Mouse (Mus musculus) stomach, embryonic 14.5 days (tissue): ENCODE results near the gene Teddm1b. TPM values are rescaled to one million over a fixed set of nuclear protein-coding genes. Genes with fewer than 3 reads are reported as not detected.

Source experiments
- ATAC-seq: fragments of 200-750 bp; cut with Nextera tagmentation; 2 replicates; pipeline ENCODE4 v1.8.0; 2017; ENCODE audit warnings: low read depth, moderate TSS enrichment; ENCODE audit not compliant: insufficient number of reproducible peaks, insufficient read depth, low FRiP score
- H3K27ac ChIP-seq: fragments of 300-500 bp; sonication (generic); 2 replicates; pipeline ENCODE4 v1.5.1; 2014; ENCODE audit warnings: mild to moderate bottlenecking, low read length, moderate library complexity, mixed read lengths
- H3K27me3 ChIP-seq: fragments of 300-500 bp; sonication (generic); 2 replicates; pipeline ENCODE4 v1.6.1; 2014; ENCODE audit warnings: low read length, control low read depth, mixed read lengths; ENCODE audit not compliant: control insufficient read depth, insufficient read depth
- H3K36me3 ChIP-seq: fragments of 300-500 bp; sonication (generic); 2 replicates; pipeline ENCODE4 v1.6.1; 2014; ENCODE audit warnings: mild to moderate bottlenecking, control low read depth, low read length, moderate library complexity, mixed read lengths; ENCODE audit not compliant: control insufficient read depth, insufficient read depth
- H3K4me1 ChIP-seq: fragments of 300-500 bp; sonication (generic); 2 replicates; pipeline ENCODE4 v1.6.1; 2014; ENCODE audit warnings: low read length, control low read depth, mixed read lengths; ENCODE audit not compliant: control insufficient read depth, insufficient read depth
- H3K4me2 ChIP-seq: fragments of 300-500 bp; sonication (generic); replicated peaks from 2 replicates; pipeline ENCODE4 v1.6.1; 2014; ENCODE audit warnings: low read depth, low read length, control low read depth
- H3K4me3 ChIP-seq: fragments of 300-500 bp; sonication (generic); 2 replicates; pipeline ENCODE4 v1.5.1; 2014; ENCODE audit warnings: low read depth, low read length, control low read depth
- H3K9ac ChIP-seq: fragments of 300-500 bp; sonication (generic); replicated peaks from 2 replicates; pipeline ENCODE4 v1.6.1; 2014; ENCODE audit warnings: low read depth, mild to moderate bottlenecking, control low read depth, low read length, moderate library complexity, mixed read lengths
- H3K9me3 ChIP-seq: fragments of 300-500 bp; sonication (generic); 2 replicates; pipeline ENCODE4 v1.6.1; 2016; ENCODE audit warnings: low read depth, low read length, control low read depth; ENCODE audit not compliant: control insufficient read depth
- WGBS: fragments of 180-500 bp; shearing (Covaris S2); extraction: QIAGEN DNeasy Blood & Tissue Kit; methylation state at CpG from one replicate; pipeline ENCODE4 v1.1.7; 2014; 5-methylcytosine and 5-hydroxymethylcytosine counted together
- polyA plus RNA-seq: library from polyadenylated mRNA; unstranded; fragments of >200 nt; fragmentation: Nextera tagmentation; extraction: Ambion mirVana; gene quantifications from 2 replicates; pipeline ENCODE4 v1.2.1, GENCODE M21; 2014

Teddm1b gene
- polyA plus RNA-seq, 1 experiment from 2014 or later: 0.41 TPM

DNA sequence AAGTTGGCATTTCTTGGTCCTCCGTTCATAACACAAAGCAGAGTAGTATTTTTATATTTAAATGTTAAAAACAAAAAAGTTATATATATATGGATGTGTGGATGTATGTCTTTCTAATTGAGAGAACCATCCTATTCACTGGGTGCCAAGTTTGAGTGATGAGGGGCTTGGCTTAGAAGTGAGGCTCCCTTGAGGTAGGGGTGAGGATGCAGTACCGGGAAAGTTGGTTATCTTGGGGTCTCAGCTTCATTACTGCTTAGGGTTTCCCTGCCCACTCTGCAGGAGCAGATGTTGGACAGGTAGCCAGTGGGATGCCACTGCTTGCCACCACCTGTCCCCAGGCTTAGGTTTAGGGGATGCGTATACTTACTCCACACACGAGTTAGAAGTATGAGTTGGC lies 34.6 kb downstream of the Teddm1b start:
- H3K4me3 ChIP-seq: no peak overlapping the region
- H3K27ac ChIP-seq: no peak overlapping the region
- WGBS: 74% methylated on average over 4 of the region's 4 CpGs
- H3K9me3 ChIP-seq: no peaks in the 10 kb centered on the region
- no peaks in the 10 kb centered on the region for H3K4me1 ChIP-seq
- H3K9ac ChIP-seq: no peak overlapping the region
- no peak for ATAC-seq
- H3K36me3 ChIP-seq: peaks cover 52% of the 10 kb centered on the region
- H3K4me2 ChIP-seq: no peak overlapping the region
- H3K27me3 ChIP-seq: no peaks in the 10 kb centered on the region

DNA sequence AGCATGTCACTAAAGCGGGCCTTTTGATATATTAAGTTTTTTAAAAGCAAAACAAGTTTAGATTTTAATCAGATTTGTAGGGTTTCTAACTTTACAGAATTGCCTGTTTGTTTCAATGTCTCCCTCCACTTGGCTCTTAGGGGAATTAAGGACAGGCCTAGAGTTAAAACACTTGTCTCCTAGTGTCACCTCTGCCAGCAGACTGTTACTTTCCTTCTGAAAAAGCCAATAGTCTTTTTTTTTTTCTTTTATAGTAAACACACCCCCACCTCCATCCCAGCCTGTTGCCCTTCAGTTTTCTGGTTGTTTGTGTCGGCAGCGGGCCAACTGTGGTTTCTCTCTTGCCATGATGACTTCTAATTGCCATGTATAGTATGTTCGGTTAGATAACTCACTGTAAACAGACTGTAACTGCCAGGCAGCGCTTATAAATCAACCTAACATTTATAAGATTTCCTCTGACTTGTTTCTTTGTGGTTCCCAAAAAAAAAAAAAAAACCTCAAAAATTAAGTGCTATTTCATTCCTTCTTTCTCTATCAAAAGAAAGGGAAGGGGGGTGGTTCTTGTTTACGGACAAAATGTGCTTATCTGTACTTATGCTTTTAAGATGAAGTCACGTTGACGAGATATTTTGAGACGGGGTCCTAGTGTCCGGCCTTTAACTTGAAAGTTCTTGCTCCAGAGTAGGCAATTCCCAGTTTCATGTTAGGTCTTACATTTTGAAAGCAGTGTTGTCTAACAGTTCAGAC lies 35.2 kb downstream of the Teddm1b start:
- Histone ChIP-seq H3K4me3 (no peak overlapping the region), H3K9ac (no peak overlapping the region), H3K4me1 (no peaks in the 10 kb centered on the region), H3K9me3 (no peaks in the 10 kb centered on the region), H3K27me3 (no peaks in the 10 kb centered on the region), H3K4me2 (no peak overlapping the region), H3K36me3 (peaks cover 46% of the 10 kb centered on the region), H3K27ac (no peak overlapping the region)
- ATAC-seq: no peak
- WGBS: 67% methylated on average over 10 of the region's 10 CpGs

DNA sequence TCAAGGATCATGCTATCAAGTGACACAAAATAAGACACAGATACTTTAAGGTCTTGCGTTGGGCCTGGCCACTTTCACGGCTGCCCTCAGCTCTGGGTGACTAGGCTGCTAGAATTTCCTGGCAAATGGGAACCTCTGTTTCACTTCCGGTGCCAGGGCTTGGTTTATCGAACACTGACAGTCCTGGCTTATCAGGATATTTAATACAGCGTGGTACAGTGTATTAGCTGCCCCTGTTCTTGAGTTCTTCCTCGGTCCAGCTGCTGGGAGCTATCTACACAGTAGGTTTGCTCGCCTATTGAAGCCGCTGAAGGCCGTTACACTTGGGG lies 35.8 kb downstream of the Teddm1b start:
- H3K27me3 ChIP-seq: no peaks in the 10 kb centered on the region
- no peaks in the 10 kb centered on the region for H3K4me1 ChIP-seq
- H3K27ac ChIP-seq: no peak overlapping the region
- ATAC-seq: no peak
- H3K9me3 ChIP-seq: no peaks in the 10 kb centered on the region
- 85% methylated on average over 9 of the region's 9 CpGs for WGBS
- H3K4me3 ChIP-seq: no peak overlapping the region
- no peak overlapping the region for H3K4me2 ChIP-seq
- no peak overlapping the region for H3K9ac ChIP-seq
- H3K36me3 ChIP-seq: peaks cover 41% of the 10 kb centered on the region

DNA sequence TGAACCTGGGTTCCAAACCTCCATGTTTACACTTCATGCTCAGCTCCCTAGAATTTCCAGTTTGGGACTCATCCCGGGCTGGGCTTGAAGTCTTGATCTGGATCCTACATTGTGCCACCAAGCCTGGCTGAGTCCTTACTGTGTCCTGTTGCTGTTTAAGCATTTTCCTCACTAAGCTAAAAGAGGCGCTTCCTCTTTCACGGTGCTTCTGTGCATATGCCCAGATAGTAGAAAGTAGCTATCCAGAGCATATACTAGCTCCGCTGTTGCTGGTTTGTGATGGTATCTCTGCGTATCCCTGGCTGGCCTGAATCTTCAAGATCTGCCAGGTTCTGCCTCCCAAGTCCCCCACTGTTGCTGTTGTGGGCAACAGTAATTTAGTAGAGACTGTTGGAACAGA lies 36.3 kb downstream of the Teddm1b start:
- Histone ChIP-seq H3K27ac (no peak overlapping the region), H3K27me3 (no peaks in the 10 kb centered on the region), H3K4me1 (no peaks in the 10 kb centered on the region), H3K4me3 (no peak overlapping the region), H3K36me3 (peaks cover 36% of the 10 kb centered on the region), H3K4me2 (no peak overlapping the region), H3K9me3 (no peaks in the 10 kb centered on the region), H3K9ac (no peak overlapping the region)
- WGBS: 82% methylated on average over 5 of the region's 5 CpGs
- ATAC-seq: no peak

DNA sequence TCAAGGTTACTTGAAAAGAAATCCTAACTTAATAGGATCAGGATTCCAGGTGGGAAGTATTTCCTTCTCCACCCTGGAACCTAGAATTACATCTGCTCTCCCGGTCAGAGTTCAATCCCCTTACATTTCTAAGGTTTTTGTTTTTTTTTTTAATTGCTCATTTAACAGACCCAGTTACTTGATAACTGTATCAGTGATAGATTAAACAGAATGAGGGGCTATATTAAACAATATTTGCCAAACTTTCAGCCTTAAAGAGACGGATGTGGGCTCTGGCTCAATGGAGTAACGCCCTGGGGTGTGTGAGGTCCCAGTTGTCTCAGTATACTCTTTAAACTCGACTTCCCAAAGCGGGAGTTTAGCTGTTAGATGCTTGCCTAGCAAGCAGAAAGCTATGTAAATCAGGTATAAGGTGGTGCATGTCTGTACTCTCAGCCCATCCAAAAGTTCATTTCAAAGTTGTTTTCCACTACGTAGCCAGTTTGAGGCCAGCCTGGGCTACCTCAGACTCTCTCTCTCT lies 37.2 kb downstream of the Teddm1b start:
- 73% methylated on average over 6 of the region's 6 CpGs for WGBS
- Histone ChIP-seq H3K9me3 (no peaks in the 10 kb centered on the region), H3K9ac (no peak overlapping the region), H3K36me3 (peaks cover 30% of the 10 kb centered on the region), H3K4me1 (no peaks in the 10 kb centered on the region), H3K27me3 (no peaks in the 10 kb centered on the region), H3K4me2 (no peak overlapping the region), H3K27ac (0 out of 2 replicates have a peak overlapping the region, but pooled peaks have one; percentile 4), H3K4me3 (no peak overlapping the region)
- no peak for ATAC-seq

DNA sequence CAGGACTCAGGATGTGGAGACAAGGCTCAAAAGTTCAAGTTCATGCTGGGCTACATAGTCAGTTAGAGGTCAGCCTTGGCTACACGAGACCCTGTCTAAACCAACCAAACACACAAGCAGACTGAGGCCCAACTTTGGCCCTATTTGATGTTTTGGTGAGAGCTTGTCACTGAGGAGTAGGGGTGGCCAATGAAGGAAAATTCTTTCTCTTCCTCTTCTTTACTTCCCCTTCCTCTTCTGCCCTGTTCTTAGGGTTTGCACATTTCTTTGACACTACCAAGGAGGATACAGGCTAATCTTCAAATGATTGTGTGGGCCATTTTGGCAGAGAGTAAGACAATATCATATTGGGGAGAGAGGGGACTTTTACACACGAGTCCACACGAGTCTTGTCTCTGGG lies 39.7 kb downstream of the Teddm1b start:
- Histone ChIP-seq H3K9ac (no peak overlapping the region), H3K4me2 (no peak overlapping the region)
- 62% methylated on average over 3 of the region's 3 CpGs for WGBS

DNA sequence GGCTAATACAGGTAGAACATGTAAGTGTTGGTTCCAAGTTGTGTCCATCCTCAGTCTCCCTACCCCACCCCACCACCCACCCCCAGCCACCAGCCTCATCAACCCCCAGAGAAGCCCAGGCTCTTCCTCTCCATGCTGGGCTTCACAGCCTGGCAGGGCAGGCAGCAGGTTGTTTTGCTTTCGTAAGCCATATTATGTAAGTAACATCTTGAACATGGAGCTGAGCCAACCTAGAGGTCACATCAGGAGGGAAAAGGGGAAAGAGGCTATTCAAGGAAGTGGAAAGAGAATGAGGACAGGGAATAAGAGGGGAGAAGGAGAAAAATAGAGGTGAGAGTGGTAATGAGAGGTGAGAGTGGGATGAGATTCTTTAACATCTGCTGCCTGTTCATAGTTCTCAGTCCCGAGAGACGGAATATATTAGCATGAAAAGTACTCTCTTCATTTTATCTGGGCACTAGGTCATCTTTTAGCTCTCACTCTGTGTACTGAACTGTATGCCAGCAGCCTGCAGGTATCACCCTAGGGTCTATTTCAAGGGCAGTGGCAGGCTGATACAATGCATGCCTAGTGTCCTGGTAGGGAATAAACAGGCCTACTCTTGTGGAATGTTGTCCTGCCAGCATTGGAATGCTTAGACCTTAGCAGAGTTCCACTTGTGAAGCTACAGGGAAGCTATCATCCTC lies 44.5 kb downstream of the Teddm1b start:
- 0 out of 2 replicates have a peak, but pooled peaks cover 2% of the 10 kb centered on the region for H3K4me1 ChIP-seq
- H3K9me3 ChIP-seq: no peaks in the 10 kb centered on the region
- no peak overlapping the region for H3K9ac ChIP-seq
- H3K27me3 ChIP-seq: no peaks in the 10 kb centered on the region
- ATAC-seq: no peak
- WGBS: 78% methylated on average over 3 of the region's 3 CpGs
- H3K27ac ChIP-seq: no peak overlapping the region
- H3K4me2 ChIP-seq: no peak overlapping the region
- H3K4me3 ChIP-seq: no peak overlapping the region
- H3K36me3 ChIP-seq: no peaks in the 10 kb centered on the region

More for the DNA sequence above, 39.7 kb downstream of the Teddm1b start:
- no peaks in the 10 kb centered on the region for H3K27me3 ChIP-seq
- no peak overlapping the region for H3K27ac ChIP-seq
- no peaks in the 10 kb centered on the region for H3K9me3 ChIP-seq
- H3K4me3 ChIP-seq: no peak overlapping the region
- ATAC-seq: no peak
- H3K36me3 ChIP-seq: peaks cover 7% of the 10 kb centered on the region; the same call in 1 of the 2 replicates
- no peaks in the 10 kb centered on the region for H3K4me1 ChIP-seq

DNA sequence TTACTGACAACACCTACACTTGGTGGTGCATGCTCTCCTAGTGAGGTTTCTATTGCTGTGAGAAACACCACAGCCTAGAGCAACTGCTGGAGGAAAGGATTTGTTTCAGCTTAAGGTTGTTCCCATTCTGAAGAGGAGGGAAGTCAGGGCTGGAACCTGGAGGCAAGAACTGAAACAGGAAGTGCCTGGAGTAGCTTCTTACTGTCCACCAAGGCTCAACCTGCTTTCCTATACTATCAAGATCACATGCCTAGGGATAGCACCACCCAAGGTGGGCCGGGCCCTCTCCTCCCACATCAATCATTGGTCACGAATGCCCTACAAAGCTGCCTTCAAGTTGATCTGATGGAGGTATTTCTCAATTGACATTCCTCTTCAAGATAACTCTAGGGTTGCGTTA lies 47.5 kb downstream of the Teddm1b start:
- Histone ChIP-seq H3K4me3 (no peak overlapping the region), H3K27ac (no peak overlapping the region), H3K4me1 (0 out of 2 replicates have a peak, but pooled peaks cover 2% of the 10 kb centered on the region), H3K36me3 (no peaks in the 10 kb centered on the region), H3K4me2 (no peak overlapping the region), H3K27me3 (no peaks in the 10 kb centered on the region), H3K9ac (no peak overlapping the region), H3K9me3 (no peaks in the 10 kb centered on the region)
- no peak for ATAC-seq
- 90% methylated on average over 3 of the region's 3 CpGs for WGBS
